Mouse (Mus musculus) B cell, adult 2 months (primary cell): ENCODE measurements at regions not wholly inside any gene's neighbourhood (a gene's known extent, or its start where the extent isn't known, plus 50 kb on each side); places are given as distances from the start of the nearest gene placed in this dataset.

Experiments
- DNase-seq, 2 experiments: peaks; one replicate each; pipeline ENCODE4 v3.0.0; 2022

DNA sequence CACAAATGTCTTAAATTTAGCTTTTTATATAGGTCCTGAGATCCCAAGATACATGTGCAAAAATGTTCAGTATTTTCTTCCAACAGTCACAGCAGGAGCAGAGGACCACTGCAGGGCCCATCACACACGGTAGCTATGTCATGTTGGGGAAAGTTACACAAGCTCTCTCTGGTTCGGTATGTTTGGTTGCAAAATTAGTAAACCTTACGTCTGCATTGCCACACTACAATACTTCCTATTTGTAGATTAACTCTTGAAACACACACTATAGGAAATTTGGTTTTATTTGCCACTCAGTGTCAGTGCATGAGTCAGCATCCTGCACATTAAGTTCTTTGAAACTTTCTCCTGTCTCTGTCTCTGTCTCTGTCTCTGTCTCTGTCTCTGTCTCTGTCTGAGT, 82.0 kb downstream of the Cth start:
- DNase-seq: no peak

DNA sequence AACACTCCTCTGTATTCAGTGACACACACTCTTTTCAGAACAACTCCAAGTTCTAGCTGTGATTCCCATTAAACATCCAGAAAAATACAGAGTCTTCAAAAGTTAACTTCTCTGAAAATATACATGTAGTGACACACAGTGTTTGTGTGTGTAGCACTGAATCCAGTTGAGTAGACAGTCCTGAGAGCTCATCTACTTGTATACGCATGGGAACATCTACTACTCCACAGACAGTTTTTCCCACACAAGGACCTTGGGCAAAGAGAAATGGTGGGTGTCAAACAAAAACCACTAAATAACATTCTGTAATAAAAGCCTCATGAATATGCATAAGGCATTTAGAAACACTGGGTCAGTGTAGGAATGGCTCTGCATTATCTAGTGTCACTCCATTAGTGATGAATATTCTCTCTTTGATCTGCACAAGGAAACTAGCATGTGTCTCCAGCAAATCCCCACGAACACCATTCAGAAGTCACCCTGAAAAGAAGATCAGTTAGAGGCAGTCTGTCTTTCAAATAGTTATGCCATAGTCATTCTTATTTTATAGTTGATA, 83.6 kb downstream of the Cth start:
- DNase-seq: no peak

DNA sequence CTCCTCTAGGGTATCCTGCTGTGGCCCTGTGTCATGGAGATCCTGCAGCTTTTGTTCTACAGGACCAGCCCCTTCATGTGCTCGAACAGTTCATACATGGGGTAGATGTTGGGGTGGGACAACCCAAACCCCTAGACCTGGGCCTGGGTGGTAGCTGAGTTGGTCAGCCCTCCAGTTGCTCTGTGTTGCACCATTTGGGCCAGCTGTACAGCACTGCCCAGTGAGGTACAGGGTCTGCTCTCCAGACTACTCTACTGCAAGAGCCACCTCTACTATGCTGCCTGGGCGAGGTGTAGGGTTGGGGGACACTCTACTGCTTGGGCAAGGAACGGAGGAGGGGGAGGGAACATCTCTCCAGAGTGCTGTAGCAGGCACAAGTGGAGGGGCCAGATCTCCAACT, 120.6 kb downstream of the Cth start:
- no peak for DNase-seq

- no peak for DNase-seq
Observed at GRCm38 (mm10) chr3:157803356-157803755, 121.5 kb downstream of the Cth start.

DNA sequence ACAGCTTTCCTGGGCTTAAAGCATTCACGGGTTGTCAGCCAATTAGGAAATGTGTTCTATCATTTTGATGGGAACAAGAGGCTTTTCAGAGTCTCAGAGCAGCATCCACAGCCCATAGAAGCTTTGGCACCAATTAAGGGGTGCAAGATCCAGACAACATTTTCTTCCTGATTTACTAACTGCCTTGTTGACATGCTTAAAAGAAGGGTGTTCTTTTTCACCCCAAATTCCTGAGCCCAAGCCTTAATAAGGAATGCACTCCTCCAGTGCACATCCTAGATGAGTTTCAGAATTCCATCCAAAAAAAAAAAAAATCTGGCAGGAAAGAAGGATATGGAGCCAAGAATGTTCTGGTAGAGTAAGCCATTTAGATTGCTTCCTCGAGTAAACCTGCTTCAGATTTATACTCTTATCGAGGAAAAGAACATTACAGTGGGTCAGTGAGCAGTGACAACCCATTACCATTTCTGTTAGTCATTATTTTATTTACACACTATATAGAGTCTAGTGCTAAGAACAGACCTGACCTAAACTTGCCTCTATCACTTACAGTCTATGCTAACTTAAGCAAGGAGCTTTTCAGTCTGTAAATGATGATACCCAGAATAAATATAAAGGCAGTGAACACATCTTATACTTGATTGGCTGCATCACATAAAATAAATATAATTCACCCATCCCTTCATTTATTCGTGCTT, 137.2 kb downstream of the Cth start:
- no peak for DNase-seq

- no peak for DNase-seq
Observed at GRCm38 (mm10) chr3:157781071-157781470, 143.8 kb downstream of the Cth start.

DNA sequence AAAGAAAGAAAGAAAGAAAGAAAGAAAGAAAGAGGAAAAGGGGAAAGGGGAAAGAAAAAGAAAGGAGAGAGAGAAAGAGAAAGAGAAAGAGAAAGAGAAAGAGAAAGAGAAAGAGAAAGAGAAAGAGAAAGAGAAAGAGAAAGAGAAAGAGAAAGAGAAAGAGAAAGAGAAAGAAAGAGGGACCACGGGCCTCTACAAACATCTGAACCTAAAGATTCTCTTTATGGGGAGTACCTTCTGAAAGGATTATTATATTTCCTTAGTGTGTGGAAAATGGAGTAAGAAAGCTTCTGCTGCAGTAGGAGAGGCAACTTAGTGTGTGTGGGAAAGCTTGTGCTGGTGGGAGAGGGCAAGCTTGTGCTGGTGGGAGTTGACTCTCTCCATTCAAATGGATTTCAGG, 147.1 kb downstream of the Cth start:
- DNase-seq: no peak

- DNase-seq: no peak
Observed at GRCm38 (mm10) chr3:157763487-157764199, 161.2 kb downstream of the Cth start.

GRCm38 (mm10) chr3:157759856-157760255, 165.0 kb downstream of the Cth start:
- no peak for DNase-seq

DNA sequence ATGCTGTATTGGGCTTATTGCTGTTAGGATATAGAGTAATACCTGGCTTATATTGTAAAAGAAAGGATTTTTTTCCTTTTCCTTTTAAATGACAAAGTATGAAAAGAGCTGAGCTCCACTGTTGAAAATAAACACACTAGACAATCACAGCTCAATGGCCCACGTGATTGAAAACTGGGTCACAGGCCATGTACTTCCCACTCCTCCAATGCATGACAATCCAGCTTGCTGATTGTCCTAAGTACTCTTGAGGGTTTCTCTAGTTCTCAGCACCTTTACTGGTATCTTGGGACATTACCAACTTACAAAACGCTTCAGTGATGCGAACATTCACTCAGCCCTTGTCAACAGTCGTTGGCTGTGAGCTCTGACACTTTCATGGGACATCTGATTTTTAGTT, 170.1 kb downstream of the Cth start:
- DNase-seq: no peak

DNA sequence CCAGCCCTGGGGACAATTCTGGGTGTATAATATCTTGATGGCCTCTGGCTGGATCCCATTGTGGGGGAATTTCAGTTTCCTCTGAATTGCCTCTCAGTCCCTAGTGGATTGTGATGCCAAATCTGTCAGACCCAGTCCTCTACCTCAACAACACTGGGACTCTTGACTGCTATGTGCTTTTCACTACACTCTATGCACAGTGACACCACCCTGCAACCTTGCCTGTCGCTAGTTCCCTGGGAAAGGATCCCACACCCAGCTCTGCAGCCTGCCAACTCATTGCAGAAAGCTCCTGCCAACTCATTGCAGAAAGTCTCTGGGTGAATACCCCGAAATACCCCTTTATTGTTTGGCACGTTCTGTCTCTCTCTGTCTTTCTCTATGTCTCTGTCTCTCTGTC, 174.6 kb downstream of the Cth start:
- no peak for DNase-seq

GRCm38 (mm10) chr3:157748395-157749037, 176.4 kb downstream of the Cth start:
- no peak for DNase-seq

- DNase-seq: no peak
Observed at GRCm38 (mm10) chr3:157743000-157743399, 176.3 kb downstream of the Ptger3 start.

DNA sequence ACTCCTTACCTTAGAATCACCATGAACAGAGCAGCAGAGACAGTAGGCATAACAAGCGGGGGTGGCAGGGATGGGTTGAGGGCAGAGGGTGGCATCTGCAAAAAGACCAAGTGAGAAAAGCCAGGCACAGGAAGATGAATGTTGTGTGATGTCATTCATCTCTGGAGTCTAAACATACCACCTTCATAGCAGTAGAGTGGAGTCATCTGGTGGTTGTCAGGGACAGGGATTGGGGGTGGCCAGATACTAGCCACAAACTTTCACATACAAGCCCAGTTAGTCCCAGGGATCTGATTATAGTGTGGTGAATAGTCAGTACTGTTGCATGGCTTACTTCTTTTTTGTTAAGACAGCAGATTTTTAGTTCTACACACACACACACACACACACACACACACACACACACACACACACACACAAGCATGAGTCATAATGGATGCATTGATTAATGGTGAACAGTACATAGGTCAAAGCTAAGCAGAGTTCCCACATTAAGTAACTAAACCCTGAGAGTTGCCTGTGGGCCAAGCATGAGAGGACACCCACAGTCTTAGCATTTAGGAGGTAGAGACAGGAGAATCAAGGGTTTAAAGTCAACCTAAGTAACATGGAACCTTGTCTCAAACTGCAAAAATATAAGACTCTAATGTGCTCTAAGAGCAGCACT, 173.1 kb downstream of the Ptger3 start:
- DNase-seq: no peak

GRCm38 (mm10) chr3:157732136-157732940, 165.6 kb downstream of the Ptger3 start:
- no peak for DNase-seq

DNA sequence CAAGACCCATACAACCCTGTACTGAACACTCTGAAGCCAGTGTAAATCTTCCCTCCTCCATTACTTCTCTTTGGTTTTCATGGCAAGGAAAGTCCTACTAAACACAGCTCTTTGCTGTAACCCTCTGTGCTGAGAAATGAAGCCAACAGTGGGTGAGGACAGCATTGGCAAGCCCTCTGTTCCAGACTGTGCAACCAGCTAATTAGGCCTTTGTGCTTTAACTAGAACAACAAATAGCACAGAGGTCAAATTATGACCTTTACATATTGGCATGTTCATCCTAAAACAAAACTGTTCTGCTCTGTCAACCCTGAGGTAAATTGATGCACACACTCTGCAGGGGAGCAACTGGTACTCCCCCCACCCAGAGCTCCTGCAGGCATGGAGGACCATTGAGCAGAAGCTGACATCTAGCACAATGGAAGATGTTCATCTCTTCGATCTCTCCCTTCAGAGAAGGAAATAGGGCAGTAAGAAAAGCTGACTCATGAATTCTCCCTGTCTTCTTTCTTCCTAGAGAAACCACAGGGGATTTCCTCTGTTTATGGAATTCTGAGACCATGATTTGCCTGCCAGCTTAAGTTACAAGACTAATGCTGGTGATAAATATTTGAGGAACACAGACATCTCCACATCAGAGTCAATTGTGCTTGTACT, 163.1 kb downstream of the Ptger3 start:
- DNase-seq: no peak

DNA sequence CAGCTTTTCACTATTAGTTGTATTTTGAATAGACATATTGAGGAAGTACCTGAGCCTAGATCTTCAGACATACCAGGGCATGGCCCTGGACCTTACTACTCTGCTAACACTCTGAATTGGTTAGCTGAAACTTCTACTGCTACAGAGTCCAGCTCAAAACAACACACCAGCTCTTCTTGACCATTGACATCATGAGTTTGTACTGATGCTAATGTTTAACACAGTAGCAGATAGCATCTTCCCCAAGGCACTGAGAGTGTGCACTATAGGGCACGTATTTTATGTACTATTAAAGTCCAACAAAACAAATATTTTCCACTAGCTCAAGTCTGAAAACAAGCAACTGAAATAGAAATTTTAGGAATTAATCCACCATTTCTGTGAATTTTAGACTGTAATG, 157.8 kb downstream of the Ptger3 start:
- no peak for DNase-seq

DNA sequence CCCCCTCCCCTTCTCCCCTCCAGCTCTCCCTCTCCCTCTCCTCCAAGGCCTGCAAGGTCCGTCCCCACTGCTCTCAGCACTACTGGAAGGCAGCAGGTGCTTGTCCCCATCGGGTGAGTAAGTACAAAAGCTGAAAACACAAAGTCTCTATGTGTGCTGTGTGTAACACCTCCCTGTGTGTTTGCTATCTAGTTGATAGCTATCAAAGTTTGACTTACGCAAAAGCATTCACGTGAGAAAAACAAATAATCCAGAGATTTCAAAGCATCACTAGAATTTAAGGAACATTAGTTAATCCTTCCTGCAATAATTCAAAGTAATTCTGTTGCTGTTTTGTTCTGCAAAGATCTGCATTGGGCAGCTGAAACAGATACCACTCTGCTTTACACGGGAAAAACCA, 156.5 kb downstream of the Ptger3 start:
- no peak for DNase-seq

- DNase-seq: peak; percentile 61 to 65
Observed at GRCm38 (mm10) chr3:157717313-157717921, 150.7 kb downstream of the Ptger3 start.

DNA sequence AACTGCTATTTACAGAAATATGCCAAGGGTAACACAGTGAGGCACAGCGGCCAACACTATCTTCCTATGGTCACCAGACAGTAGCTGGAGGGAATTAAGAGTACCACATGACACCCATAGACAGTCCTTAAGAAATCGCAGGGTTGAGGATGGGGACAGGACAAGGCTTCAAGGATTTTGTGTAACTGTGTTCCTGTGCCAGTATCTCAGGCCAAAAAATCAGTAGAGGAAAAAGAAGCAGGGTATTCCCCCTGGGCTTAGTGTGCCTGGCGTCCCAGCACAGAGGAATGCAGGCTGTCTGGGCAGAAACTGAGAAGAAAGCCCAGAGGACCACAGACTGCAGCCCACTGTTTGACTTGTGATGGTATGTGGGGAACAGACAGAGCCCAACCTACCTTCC, 147.3 kb downstream of the Ptger3 start:
- DNase-seq: no peak

DNA sequence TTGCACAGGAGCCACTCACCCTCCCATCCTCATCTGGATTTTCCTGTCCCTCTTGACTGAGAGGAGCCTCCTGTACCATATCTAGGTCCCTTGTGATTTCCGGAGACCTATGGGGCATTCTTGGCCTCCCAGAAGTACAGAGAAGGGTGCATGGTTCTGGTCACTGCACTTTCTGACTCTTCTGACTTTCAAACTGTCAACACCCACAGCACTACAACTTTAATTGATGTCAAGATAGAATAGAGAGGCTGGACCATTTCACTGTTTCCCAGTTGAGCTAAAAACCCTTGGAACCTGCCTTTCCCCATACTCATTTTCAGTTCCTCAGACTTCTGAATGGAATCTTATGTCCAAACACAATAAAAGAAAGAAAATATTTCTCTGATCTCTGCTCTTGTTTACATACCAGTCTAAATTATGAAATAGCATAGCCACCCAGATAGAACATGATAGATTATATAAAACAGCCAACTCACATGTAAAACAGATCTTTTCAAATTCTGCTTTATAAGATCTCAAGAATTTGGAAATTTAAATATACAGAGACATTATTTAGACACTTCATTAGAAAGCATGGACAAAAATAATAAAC, 144.2 kb downstream of the Ptger3 start:
- no peak for DNase-seq
